Mouse (Mus musculus): ENCODE data around the gene Klhl10. TPM values are rescaled to one million over a fixed set of nuclear protein-coding genes. Genes with fewer than 3 reads are reported as not detected.

Gene Klhl10
- polyA plus RNA-seq, 1 experiment from 2014 or later, result 0.98 TPM

DNA sequence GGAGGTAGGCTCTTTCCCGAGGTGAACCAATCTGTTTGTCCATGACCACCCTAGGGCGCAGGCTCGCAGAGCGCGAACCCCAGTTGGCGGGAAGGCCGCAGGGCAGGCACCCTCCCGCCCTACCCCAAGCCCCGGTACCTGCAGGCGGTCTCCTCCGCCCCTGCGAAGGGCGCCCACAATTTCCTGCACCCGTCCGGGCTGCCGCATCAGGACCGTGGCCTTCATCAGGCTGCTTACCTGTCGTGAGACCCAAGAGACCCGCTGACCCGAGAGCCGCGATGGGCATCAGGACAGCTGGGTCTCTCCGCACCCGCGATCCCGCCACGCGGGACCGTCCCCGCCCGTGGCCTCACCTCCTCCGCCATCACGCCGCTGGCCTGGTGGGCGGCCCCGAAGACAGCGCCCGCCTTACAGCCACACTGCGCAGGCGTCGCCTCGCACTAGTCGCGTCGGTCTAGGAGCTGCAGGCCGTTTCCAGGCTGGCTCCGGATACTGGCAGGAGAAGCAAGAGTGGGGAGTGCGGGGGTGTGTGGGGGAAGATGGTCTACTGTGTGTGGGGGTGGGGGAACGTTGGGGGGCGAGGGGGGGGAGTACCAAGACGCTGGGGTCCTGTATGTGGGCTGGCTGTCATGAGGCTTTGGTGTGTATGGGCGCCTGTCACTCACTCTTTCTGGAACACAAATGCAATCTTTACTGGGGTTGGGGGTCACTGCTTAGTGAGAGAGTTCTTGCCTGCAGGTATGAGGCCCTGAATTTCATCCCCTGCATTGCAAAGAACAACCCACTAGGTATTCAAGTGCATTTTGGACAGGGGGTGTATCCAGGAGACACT lies 810 bp upstream of the Klhl10 start:
- WGBS, result 2% methylated on average over 52 of the region's 52 CpGs
- Histone ChIP-seq H3K27me3 (replicated peaks; ENCODE audit: low read depth, poor library complexity, severe bottlenecking) (no peaks in the 10 kb centered on the region), H3K4me1 (peaks cover 24% of the 10 kb centered on the region), H3K27ac (replicated peaks) (peak overlapping the region; percentile 94), H3K36me3 (replicated peaks) (peaks cover 39% of the 10 kb centered on the region), H3K4me3 (peak overlapping the region; percentile 79), H3K9me3 (no peaks in the 10 kb centered on the region)
- DNase-seq (ENCODE audit: low spot score), result peak; percentile 87

DNA sequence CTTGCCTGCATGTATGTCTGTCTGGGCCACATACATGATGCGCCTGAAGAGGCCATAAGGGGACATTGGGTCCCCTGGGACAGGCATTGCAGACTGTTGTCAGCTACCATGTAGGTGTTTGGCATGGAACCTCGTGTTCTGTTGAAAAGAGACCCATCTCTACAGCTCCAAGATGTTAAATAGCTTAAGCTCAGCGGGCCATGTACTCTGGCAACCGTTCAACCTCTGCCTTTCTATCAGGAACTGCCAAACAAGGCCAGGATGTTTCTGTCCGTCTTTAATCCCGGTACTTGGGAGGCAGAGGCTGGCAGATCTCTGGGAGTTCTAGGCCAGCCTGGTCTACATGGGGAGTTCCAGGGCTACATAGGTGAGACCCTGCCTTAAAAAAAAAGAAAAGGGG lies 908 bp downstream of the Klhl10 start:
- no peaks in the 10 kb centered on the region for H3K9me3 ChIP-seq
- H3K4me1 ChIP-seq, result peaks cover 20% of the 10 kb centered on the region
- peaks cover 22% of the 10 kb centered on the region for H3K36me3 ChIP-seq (replicated peaks)
- no peak overlapping the region for H3K4me3 ChIP-seq
- H3K27ac ChIP-seq (replicated peaks), result no peak overlapping the region
- DNase-seq (ENCODE audit: low spot score), result no peak
- WGBS, result 88% methylated on average over 6 of the region's 6 CpGs
- H3K27me3 ChIP-seq (replicated peaks; ENCODE audit: low read depth, poor library complexity, severe bottlenecking), result no peaks in the 10 kb centered on the region

DNA sequence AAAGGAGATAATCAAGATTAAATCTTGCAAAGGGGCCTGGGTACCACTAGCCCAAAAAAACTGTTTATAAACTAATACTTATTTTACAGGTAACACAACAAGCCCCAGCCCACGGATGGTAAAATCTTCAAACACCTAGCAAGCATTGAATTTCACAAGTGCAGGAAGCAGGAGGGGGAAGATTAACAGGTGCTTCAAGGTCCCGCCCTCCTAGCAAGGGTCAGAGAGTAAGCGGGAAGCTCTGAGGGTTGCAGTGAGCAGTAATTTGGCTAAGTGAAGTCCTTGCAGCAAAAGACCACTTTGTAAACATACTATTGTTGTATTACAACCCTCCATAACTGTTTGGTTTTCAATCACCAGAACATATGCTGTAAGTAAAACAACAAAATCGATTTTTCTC lies 15.5 kb downstream of the Klhl10 start:
- Histone ChIP-seq H3K4me3 (no peak overlapping the region), H3K4me1 (no peaks in the 10 kb centered on the region), H3K27me3 (replicated peaks; ENCODE audit: low read depth, poor library complexity, severe bottlenecking) (no peaks in the 10 kb centered on the region), H3K9me3 (no peaks in the 10 kb centered on the region), H3K27ac (replicated peaks) (no peak overlapping the region), H3K36me3 (replicated peaks) (peaks cover 72% of the 10 kb centered on the region)
- DNase-seq (ENCODE audit: low spot score), result no peak
- 80% methylated on average over 4 of the region's 4 CpGs for WGBS

DNA sequence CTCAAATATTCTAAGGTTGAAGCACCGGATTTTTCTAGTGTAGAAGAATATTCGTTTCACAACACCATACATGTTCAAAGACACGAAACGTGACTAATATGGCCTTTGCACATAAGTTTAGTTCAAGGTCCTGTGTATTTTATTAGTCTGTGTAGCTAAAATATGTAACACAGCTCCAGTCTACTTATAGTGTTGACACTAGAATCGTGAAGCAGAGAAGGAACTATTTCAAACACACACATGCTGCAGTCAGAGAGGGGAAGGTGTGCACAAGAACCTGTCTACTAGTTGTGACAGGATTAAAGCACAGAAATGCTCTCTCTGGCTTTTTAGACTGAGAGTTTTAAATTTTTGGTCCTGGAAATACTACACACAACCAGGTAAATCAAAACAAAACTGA lies 16.0 kb downstream of the Klhl10 start:
- Histone ChIP-seq H3K9me3 (no peaks in the 10 kb centered on the region), H3K4me1 (no peaks in the 10 kb centered on the region), H3K36me3 (replicated peaks) (peaks cover 77% of the 10 kb centered on the region), H3K27me3 (replicated peaks; ENCODE audit: low read depth, poor library complexity, severe bottlenecking) (no peaks in the 10 kb centered on the region), H3K27ac (replicated peaks) (no peak overlapping the region), H3K4me3 (no peak overlapping the region)
- 92% methylated on average over 5 of the region's 5 CpGs for WGBS
- no peak for DNase-seq (ENCODE audit: low spot score)

DNA sequence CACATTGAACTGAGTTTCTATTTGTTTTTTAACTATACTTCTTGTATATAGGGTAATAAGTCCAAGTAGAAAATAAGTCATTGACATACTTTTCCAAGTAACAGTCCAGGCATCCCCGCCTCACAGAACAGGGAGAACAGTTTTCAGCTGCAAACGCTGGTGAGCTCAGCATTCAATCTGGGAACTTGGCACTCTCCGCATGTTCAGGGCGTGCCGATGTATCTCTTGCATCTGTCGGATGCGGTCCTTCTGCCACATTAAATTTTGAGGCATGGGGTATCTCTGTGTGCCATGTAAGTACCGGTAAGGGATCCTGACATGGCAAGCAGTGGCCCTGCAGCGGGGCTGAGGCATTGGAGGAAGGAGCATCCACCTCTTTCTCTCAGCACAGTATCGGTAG lies 21.0 kb downstream of the Klhl10 start:
- no peaks in the 10 kb centered on the region for H3K27me3 ChIP-seq (replicated peaks; ENCODE audit: low read depth, poor library complexity, severe bottlenecking)
- no peaks in the 10 kb centered on the region for H3K4me1 ChIP-seq
- 95% methylated on average over 10 of the region's 10 CpGs for WGBS
- no peak overlapping the region for H3K4me3 ChIP-seq
- H3K27ac ChIP-seq (replicated peaks), result no peak overlapping the region
- DNase-seq (ENCODE audit: low spot score), result no peak
- H3K9me3 ChIP-seq, result no peaks in the 10 kb centered on the region
- H3K36me3 ChIP-seq (replicated peaks), result peaks cover 76% of the 10 kb centered on the region

DNA sequence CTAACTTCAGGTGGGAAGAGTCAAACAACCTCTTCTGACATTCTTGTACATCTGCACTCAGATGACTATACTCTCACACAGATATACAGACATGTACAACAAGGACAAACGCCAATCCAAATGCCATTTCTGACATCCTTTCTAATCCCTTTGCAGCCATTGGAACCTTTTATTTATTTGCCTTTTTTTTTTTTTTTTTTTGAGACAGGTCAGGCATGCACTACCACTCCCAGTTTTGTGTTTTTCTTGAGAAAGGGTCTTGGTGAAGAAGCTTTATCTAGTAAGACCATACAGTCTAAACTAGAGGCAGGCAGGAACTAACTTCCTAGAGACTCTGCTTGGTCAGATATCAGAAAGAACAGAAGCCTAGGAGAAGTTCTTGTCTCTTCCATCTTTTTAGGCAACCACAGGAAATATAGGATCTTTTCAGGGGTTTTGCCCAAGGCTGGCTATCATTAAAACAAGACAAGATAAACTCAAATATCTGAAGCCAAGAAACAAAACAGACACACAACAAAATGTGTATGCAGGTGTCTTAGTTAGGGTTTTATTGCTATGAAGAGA lies 23.6 kb downstream of the Klhl10 start:
- peaks cover 75% of the 10 kb centered on the region for H3K36me3 ChIP-seq (replicated peaks)
- H3K27me3 ChIP-seq (replicated peaks; ENCODE audit: low read depth, poor library complexity, severe bottlenecking), result no peaks in the 10 kb centered on the region
- 89% methylated on average over 1 of the region's 1 CpGs for WGBS
- H3K4me3 ChIP-seq, result no peak overlapping the region
- no peaks in the 10 kb centered on the region for H3K9me3 ChIP-seq
- H3K4me1 ChIP-seq, result peaks cover 6% of the 10 kb centered on the region
- DNase-seq (ENCODE audit: low spot score), result no peak
- H3K27ac ChIP-seq (replicated peaks), result no peak overlapping the region

DNA sequence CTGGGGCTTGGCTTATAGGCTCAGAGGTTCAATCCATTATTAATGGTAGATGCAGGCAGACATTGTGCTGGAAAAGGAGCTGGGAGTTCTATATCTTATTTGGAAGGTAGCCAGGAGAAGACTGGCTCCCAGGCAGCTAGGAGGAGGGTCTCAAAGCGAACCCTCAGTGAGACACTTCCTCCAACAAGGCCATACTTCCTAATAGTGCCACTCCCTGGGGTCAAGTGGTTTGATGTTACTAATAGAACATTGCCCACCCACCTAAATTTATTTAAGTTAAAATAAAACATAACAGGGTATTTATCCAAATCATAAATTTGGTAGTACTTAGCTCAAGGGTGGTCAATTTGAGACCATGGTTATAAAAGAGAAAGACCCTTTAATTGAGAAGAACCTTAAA lies 24.1 kb downstream of the Klhl10 start:
- 89% methylated on average over 1 of the region's 1 CpGs for WGBS
- Histone ChIP-seq H3K27ac (replicated peaks) (no peak overlapping the region), H3K36me3 (replicated peaks) (peaks cover 71% of the 10 kb centered on the region), H3K9me3 (no peaks in the 10 kb centered on the region), H3K27me3 (replicated peaks; ENCODE audit: low read depth, poor library complexity, severe bottlenecking) (no peaks in the 10 kb centered on the region), H3K4me1 (peaks cover 12% of the 10 kb centered on the region), H3K4me3 (no peak overlapping the region)
- DNase-seq (ENCODE audit: low spot score), result no peak

DNA sequence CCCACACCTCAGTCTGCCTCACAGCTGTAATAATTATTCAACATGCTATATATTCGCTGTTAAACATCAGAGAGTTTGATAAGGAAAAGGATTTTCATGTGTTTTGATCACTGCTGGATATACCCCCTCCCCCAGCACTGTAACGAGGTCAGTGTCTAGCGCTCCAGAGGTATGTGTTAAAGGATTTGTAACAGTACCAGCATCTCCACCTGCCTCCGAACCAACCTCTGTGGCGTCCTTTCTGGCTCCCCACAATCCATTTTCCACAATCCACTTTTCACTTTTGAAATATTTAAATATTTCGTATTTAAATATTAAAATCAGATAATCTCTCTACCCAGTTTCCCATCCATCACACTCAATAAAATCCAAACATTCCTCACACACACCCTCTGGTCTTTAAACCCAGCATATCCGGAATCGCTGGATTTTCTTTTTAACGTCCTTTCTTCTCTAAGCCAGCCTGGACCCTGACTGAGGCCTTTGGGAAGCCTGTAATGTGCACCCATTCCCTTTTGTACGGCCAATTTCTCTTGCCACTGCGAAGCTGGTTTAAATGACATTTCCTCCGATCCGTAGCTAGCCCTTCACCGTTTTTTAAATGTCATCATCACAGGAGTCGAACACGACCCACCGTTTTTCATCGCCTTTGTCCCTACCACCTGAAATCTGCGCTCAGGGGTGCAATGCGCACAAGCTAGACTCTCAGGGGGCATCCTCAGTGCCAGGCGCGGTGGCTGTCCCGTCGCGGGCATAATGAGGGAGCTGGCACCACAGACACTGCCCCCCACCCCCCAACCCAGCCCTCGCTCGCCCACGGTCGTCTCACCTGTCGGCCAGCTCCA lies 29.9 kb downstream of the Klhl10 start:
- Histone ChIP-seq H3K27me3 (replicated peaks; ENCODE audit: low read depth, poor library complexity, severe bottlenecking) (no peaks in the 10 kb centered on the region), H3K27ac (replicated peaks) (peak overlapping the region; percentile 92), H3K9me3 (no peaks in the 10 kb centered on the region), H3K36me3 (replicated peaks) (peaks cover 44% of the 10 kb centered on the region), H3K4me1 (peaks cover 23% of the 10 kb centered on the region), H3K4me3 (peak overlapping the region; percentile 95)
- WGBS, result 6% methylated on average over 30 of the region's 30 CpGs
- DNase-seq (ENCODE audit: low spot score), result no peak

DNA sequence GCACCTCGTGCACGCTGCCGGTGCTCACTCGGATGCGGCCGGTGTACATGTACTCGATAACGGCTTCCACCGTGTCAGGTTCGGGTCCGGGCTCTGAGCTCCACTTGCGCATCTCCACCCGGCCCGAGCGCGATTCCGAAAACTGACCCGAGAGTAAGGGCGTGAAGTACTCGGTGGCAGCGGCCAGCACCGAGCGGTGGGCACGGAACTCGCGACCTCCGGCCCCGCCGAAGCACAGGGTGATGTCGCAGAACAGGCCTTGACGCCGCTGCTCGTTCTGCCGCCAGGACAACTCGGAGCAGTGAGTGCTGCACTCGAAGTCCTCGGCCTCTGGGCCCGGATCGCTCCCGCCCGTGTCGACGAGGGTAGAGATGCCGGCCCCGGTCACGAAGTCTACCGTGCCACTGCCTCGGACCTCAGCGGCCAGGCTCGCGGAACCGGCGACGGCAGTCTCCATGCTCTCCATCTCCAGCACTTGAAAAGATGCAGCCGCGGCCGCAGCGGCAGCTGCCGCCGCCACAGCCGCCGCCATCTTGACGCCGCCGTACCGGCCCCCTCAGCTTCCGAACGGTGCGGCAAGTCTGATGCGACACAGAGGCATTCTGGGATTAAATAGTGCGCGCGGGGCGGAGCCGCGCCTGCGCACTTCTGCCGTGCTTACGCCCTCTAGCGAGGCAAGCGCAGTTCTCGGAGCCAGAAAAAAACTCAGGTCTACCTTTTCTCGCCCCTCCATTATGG lies 30.6 kb downstream of the Klhl10 start, which contains the start of gene Klhl11:
Gene Klhl11 (minus strand): TSS at position 545 of the 738 bp plus-strand sequence.
- peak within 1 kb of the TSS; percentile 92 for H3K27ac ChIP-seq (replicated peaks)
- no peaks in the 10 kb centered on the region for H3K9me3 ChIP-seq
- H3K4me3 ChIP-seq, result peak within 1 kb of the TSS; percentile 95
- H3K27me3 ChIP-seq (replicated peaks; ENCODE audit: low read depth, poor library complexity, severe bottlenecking), result no peaks in the 10 kb centered on the region
- WGBS, result under 1% methylated on average over 83 of the region's 83 CpGs
- peaks cover 23% of the 10 kb centered on the region for H3K4me1 ChIP-seq
- DNase-seq (ENCODE audit: low spot score), result peak; percentile 95
- H3K36me3 ChIP-seq (replicated peaks), result peaks cover 45% of the 10 kb centered on the region

DNA sequence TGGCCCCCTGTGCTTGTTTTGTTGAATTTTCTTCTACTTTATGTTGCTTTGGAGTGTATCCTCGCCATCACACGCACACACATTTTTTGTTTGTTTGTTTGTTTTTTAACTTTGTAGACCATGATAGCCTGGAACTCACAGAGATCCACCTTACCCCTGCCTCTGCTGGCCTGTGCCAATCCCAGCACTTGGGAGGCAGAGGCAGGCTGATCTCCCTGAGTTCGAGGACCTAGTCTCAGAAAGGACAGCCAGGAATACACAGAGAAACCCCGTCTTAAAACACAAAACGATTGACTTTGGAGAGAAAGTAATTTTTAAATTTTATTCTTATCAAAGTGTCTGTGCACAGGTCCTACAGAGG lies 31.2 kb downstream of the Klhl10 start:
- peak overlapping the region; percentile 92; the same call in 1 of the 2 replicates for H3K27ac ChIP-seq (replicated peaks)

DNA sequence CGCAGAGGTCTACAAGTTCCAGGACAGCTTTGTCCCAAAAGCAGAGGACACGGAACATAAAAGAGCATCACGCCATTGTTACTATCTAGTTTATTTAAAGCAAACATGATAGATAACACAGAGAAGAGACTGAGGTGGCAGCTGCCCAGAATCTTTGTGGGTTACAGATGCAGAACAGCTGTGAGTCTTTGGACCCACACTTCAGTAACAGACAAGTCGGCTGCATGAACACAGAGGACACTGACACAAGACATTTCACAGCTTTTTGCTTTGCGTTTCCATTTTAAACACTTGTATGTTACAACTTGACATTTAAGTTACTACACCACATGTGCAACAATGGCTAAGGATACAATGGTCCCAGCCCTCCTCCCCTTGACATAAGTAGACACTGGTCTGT lies 34.6 kb downstream of the Klhl10 start:
- DNase-seq (ENCODE audit: low spot score), result no peak
- no peaks in the 10 kb centered on the region for H3K9me3 ChIP-seq
- H3K4me1 ChIP-seq, result peaks cover 7% of the 10 kb centered on the region
- no peaks in the 10 kb centered on the region for H3K27me3 ChIP-seq (replicated peaks; ENCODE audit: low read depth, poor library complexity, severe bottlenecking)
- H3K27ac ChIP-seq (replicated peaks), result no peak overlapping the region
- H3K36me3 ChIP-seq (replicated peaks), result peaks cover 59% of the 10 kb centered on the region
- WGBS, result 96% methylated on average over 5 of the region's 5 CpGs
- H3K4me3 ChIP-seq, result no peak overlapping the region

More for the DNA sequence above, 31.2 kb downstream of the Klhl10 start:
- no peak for DNase-seq (ENCODE audit: low spot score)
- WGBS, result 35% methylated on average over 5 of the region's 5 CpGs
- no peaks in the 10 kb centered on the region for H3K9me3 ChIP-seq
- H3K36me3 ChIP-seq (replicated peaks), result peaks cover 45% of the 10 kb centered on the region
- peaks cover 23% of the 10 kb centered on the region for H3K4me1 ChIP-seq
- no peaks in the 10 kb centered on the region for H3K27me3 ChIP-seq (replicated peaks; ENCODE audit: low read depth, poor library complexity, severe bottlenecking)
- peak overlapping the region; percentile 95 for H3K4me3 ChIP-seq

DNA sequence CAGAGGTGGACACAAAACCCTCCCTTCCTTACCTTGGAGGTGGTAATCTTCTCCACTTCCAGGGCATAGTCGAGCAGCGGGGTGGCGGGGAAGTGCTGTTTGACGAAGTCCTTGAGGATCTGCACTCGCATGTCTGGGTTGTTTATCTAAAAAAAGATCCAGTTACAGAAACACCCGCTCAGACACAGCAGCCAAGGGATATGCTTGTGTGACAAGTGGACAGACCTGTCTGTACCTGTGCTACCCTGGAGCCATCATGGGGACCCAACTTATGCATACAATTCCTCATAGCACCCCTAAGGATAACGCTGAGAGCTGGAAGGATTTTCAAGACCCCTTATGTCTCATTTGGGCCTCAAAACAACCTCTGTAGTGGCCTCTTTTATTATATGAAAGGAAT lies 37.4 kb downstream of the Klhl10 start:
- Histone ChIP-seq H3K36me3 (replicated peaks) (peaks cover 87% of the 10 kb centered on the region), H3K9me3 (no peaks in the 10 kb centered on the region), H3K27ac (replicated peaks) (no peak overlapping the region), H3K4me3 (no peak overlapping the region), H3K4me1 (no peaks in the 10 kb centered on the region), H3K27me3 (replicated peaks; ENCODE audit: low read depth, poor library complexity, severe bottlenecking) (no peaks in the 10 kb centered on the region)
- 82% methylated on average over 7 of the region's 7 CpGs for WGBS
- DNase-seq (ENCODE audit: low spot score), result no peak
